Mouse (Mus musculus): ENCODE results near the gene Ebf1.

- TF ChIP-seq CTCF (IDR thresholded peaks at IDR 0.05; ENCODE audit: low read depth, low read length) (no peak), EP300 (IDR thresholded peaks at IDR 0.05; ENCODE audit: insufficient read depth, low read depth, low read length) (no peak)
Measured at GRCm38 (mm10) chr11:44775549-44775948, 158.4 kb downstream of the Ebf1 start.
